ENCODE assay signal across 8 mouse cellular contexts in genomic region chr10:127668093-127669050, GRCm38 (mm10). TPM values are rescaled to one million over a fixed set of nuclear protein-coding genes. Genes with fewer than 3 reads are reported as not detected.
DNase-seq lines count a peak whose midpoint lies in the region; ATAC-seq and TF ChIP-seq lines count a peak whose summit lies in the region.

TSS of gene Nab2 (minus strand) at chr10:127668568.

- no peak for TF ChIP-seq POLR2A in olfactory bulb, adult 2 months (IDR thresholded peaks at IDR 0.05; ENCODE audit: insufficient read depth, low read depth, low read length)

- peaks cover 48% of the 10 kb centered on the region for H3K27me3 ChIP-seq in forebrain, embryonic 13.5 days
- H3K27me3 ChIP-seq in lung, embryonic 15.5 days: no peaks in the 10 kb centered on the region

- 3% methylated on average over 38 of the region's 40 CpGs for WGBS in forebrain, embryonic 13.5 days
- WGBS in lung, embryonic 15.5 days: under 1% methylated on average over 39 of the region's 40 CpGs
- 4% methylated on average over 40 of the region's 40 CpGs for WGBS in olfactory bulb, adult 2 months

- peaks cover 48% of the 10 kb centered on the region for H3K4me1 ChIP-seq in forebrain, embryonic 13.5 days
- H3K4me1 ChIP-seq in lung, embryonic 15.5 days: peaks cover 44% of the 10 kb centered on the region
- H3K4me1 ChIP-seq in olfactory bulb, adult 2 months (ENCODE audit: control insufficient read depth, insufficient read depth, low read length): peaks cover 50% of the 10 kb centered on the region

- no peak for TF ChIP-seq CTCF in olfactory bulb, adult 2 months (IDR thresholded peaks at IDR 0.05; ENCODE audit: insufficient read depth, low read depth, low read length)

- peak; percentile 67 to 77 for DNase-seq in CD8-positive naive resting alpha-beta T cell, adult 2 months (ENCODE audit: low read depth in 2 of 2, low spot score in 2 of 2)
- peak in 1 of 2 experiments; percentile 66 for DNase-seq in adrenal gland, postnatal 4 days (ENCODE audit: low spot score in 2 of 2)
- DNase-seq in heart, postnatal 14 days: peak; percentile 81 to 82
- DNase-seq in layer of hippocampus, adult 18-20 months (ENCODE audit: low spot score in 2 of 2): peak; percentile 64 to 87
- DNase-seq in thymus, postnatal 10 days (ENCODE audit: low spot score in 2 of 2): peak; percentile 73 to 79

- no peaks in the 10 kb centered on the region for H3K9me3 ChIP-seq in forebrain, embryonic 13.5 days (replicated peaks)
- no peaks in the 10 kb centered on the region for H3K9me3 ChIP-seq in lung, embryonic 15.5 days

- H3K4me2 ChIP-seq in forebrain, embryonic 13.5 days: peak within 1 kb of the TSS; percentile 95
- peak within 1 kb of the TSS; percentile 81 for H3K4me2 ChIP-seq in lung, embryonic 15.5 days

- peak within 1 kb of the TSS; percentile 57 for H3K27ac ChIP-seq in forebrain, embryonic 13.5 days
- peak within 1 kb of the TSS; percentile 100 for H3K27ac ChIP-seq in lung, embryonic 15.5 days
- H3K27ac ChIP-seq in olfactory bulb, adult 2 months (ENCODE audit: insufficient read depth, low read depth, low read length): peak within 1 kb of the TSS; percentile 91

- peak within 1 kb of the TSS; percentile 59 for H3K9ac ChIP-seq in forebrain, embryonic 13.5 days
- H3K9ac ChIP-seq in lung, embryonic 15.5 days: peak within 1 kb of the TSS; percentile 88

- peak within 1 kb of the TSS; percentile 59 for H3K4me3 ChIP-seq in forebrain, embryonic 13.5 days
- H3K4me3 ChIP-seq in lung, embryonic 15.5 days: peak within 1 kb of the TSS; percentile 75
- peak within 1 kb of the TSS; percentile 64 for H3K4me3 ChIP-seq in olfactory bulb, adult 2 months (ENCODE audit: insufficient read depth, low read depth, low read length)

- peak; percentile 31 for ATAC-seq in forebrain, embryonic 13.5 days
- ATAC-seq in lung, embryonic 15.5 days (ENCODE audit: borderline replicate concordance, extremely low read depth, low FRiP score, low TSS enrichment): peak; percentile 65

- no peaks in the 10 kb centered on the region for H3K36me3 ChIP-seq in forebrain, embryonic 13.5 days (ENCODE audit: poor library complexity, severe bottlenecking)
- H3K36me3 ChIP-seq in lung, embryonic 15.5 days: peaks cover 11% of the 10 kb centered on the region

- intact Hi-C loops in heart, postnatal 14 days (cut with DNase I): no loop called here

RNA-seq across cellular contexts. Expression of gene Nab2, which starts in this region (rescaled TPM):
- 10 to 100 TPM; 22.8 to 24.4 TPM for total RNA-seq in adrenal gland, postnatal 4 days (2021)
- 1.6 and 2.0 TPM in 2 replicates for polyA plus RNA-seq in forebrain, embryonic 13.5 days (2015; fragmentation: Nextera tagmentation; extraction: Ambion mirVana)
- total RNA-seq in heart, postnatal 14 days (2021): 1 to 10 TPM; 8.0 TPM
- 10 to 100 TPM; 54.8 to 55.6 TPM for total RNA-seq in layer of hippocampus, adult 18-20 months (2021)
- polyA plus RNA-seq in lung, embryonic 15.5 days (2015; fragmentation: Nextera tagmentation; extraction: Ambion mirVana): 14.2 and 15.4 TPM in 2 replicates
- polyA plus RNA-seq in olfactory bulb, adult 2 months (2012; ENCODE audit: insufficient read depth, insufficient read length, low replicate concordance, missing spikeins): not detected in 2 replicates
